Mouse (Mus musculus) liver, postnatal 0 days (tissue): ENCODE measurements around the gene Ajm1.

Experiments
- CTCF ChIP-seq: sonication (generic); IDR thresholded peaks from 2 replicates; pipeline ENCODE4 v1.5.1; 2016; ENCODE audit warnings: antibody characterized with exemption, low read depth
- EP300 ChIP-seq: IDR thresholded peaks from 2 replicates; pipeline ENCODE4 v1.6.1; 2016; ENCODE audit warnings: antibody characterized with exemption, low read depth, mild to moderate bottlenecking

DNA sequence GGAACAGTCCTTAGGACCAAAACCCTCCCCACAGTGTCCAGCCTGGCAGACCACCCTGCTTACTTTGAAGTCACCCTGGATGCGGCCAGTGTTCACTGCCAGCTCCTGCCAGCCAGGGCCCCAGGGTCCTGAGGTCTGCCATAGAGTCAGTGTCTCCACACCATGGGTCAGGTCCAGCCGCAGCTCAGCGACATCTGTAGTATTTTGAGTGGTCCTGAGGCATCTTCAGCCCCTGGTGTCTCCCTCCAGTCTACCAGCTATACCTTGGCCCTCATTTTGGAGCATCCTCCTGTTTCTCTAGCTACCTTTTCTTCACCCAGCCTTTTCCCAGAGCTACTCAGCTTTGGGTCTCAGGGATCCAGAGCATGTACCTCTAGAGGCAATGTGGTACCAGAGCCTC, 12.2 kb downstream of the Ajm1 start:
- TF ChIP-seq CTCF (no peak), EP300 (no peak)
